Mouse (Mus musculus): ENCODE results near the gene Gm11733.
A peak's percentile ranks its signal among the peaks of the same experiment; 100 is the strongest.

Gene Gm11733

DNA sequence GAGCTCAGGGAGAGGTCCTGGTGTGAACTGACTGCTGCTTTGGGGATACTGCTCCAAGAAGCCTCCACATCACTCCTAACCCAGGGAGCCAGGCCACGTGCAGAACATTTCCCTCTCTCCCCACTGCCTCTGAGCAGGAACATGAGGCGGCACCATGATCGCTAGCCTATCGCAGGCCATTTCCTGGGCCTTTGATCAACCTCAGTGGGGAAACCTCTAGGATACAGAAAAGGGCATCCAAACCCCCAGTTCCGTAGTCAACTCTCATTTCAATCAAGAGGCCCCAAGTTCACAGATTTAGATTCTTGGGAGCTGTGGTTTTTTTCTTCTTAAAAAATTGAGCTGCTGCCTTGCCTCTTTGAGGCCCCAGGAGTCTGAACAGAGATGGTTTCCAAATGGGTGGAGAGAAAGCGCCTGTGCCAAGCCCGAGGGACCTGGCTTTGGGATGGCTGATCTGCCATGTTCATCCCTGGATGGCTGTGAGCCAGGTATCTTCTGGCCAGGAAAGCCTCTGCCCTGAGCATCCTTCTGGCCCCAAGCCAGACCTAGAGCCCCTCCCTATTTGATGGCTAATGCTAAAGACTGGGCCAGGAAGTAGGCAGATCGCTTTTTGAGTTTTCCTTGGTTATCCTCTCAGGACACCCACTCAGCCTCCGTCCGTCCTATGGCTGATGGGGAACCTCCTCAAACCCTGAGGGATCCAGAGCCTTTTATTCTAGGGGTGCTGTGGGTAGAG lies 5.7 kb upstream of the Gm11733 start:
- no peak for DNase-seq (ENCODE audit: low spot score)

DNA sequence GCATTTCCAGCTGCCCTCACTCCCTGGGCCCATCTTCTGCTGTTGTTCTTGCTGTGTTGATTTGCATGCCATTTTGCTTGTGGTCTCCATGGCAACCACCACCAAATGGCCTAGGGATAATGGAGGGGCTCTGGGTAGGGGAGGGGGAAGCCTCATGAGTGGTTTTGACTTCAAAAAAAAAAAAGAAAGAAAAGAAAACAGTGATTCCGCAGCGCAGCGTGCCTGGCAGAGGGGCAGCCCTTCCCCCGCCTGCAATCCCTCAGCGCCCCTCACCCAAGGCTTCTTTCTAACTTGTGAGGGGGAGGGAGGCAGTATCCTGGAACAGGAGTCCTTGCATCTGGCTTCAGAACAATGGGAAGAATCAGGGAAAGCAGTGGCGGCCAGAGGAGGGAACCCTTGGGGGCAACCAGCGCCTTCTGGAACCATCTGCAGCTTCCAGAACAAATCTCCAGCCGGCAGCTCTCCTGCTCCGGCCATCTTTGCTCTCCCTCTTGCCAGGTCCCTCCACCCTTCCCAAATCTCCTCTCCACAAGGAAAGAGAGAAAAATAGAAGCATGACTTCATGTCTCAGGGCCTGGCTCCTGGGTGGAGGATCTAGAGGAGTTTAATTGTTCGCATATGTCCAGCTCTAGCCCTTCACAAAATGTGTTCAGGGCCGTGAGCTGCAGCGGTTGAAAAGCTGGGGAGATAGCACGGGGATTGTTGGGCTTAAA lies 5.0 kb upstream of the Gm11733 start:
- no peak for DNase-seq (ENCODE audit: low spot score)

- no peak for DNase-seq (ENCODE audit: low spot score)
These were observed 4.4 kb upstream of the Gm11733 start for GRCm38 (mm10) chr11:117479746-117480145.

DNA sequence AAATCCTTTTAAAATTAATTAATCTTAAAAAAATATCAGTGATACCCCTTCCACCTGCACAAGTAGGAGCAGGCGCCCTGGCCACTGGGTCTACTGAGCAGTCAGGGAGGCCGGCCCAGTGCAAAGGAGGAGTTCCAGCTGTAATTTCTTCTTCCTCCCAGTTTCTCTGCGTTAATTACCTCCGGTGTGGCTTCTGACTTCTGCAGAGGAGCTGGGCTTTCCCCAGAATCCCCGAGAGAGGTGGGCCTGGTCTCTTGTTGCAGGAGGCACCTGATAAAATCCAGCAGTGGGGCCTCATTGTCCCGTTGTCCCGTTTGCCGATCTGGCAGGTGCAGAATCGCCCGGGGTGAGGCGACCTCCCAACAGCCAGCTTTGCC lies 1.9 kb upstream of the Gm11733 start:
- no peak for DNase-seq (ENCODE audit: low spot score)

- DNase-seq (ENCODE audit: low spot score): no peak
These were observed 1.3 kb upstream of the Gm11733 start for GRCm38 (mm10) chr11:117482677-117483511.

- DNase-seq (ENCODE audit: low spot score): no peak
These were observed 7.4 kb downstream of the Gm11733 start for GRCm38 (mm10) chr11:117491408-117492208.

- DNase-seq (ENCODE audit: low spot score): no peak
These were observed 8.0 kb downstream of the Gm11733 start for GRCm38 (mm10) chr11:117492209-117492505.

- no peak for DNase-seq (ENCODE audit: low spot score)
These were observed 12.6 kb downstream of the Gm11733 start for GRCm38 (mm10) chr11:117496812-117497211.

DNA sequence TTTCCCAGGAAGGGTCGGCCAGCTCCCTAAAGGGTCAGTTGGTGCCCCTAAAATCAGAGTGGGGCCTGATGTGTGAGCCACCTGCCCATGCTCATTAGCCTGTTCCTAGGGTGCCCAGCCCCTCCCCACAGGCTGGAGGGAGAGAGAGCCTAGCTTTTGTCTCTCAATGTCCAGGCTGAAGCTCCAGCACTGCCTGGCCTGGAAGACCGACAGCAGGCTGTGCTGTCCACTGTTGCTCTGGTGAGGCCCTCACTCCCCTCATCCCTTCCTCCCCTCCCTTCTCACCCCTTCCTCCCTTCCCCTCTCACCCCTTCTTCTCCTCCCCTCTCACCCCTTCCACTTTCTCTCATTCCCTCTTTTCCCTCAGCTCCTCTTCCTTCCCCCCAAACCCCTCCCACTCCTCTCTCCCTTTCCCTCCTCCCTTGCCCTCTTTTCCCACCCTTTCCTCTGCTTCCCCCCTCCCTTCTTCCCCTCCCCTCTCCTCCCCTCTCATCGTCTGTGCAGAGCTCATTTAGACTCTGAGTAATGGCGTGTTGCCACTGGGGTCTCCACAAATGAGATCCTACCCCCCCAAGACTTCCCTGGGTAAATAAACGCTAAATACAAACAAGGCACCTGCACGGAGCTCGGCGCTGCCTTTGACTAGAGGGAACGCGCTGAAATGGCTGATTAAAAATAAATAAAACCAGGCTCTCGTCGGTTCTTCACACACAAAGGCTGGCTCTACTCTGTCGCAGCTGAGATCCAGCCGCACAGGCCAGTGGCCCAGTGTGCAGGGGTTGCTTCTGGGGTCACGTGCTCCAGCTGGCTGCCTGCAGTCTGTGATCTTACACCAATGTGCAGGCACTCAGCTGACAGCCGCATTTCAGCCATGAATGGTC lies 13.3 kb downstream of the Gm11733 start:
- DNase-seq (ENCODE audit: low spot score): no peak

- DNase-seq (ENCODE audit: low spot score): no peak
These were observed 14.0 kb downstream of the Gm11733 start for GRCm38 (mm10) chr11:117498137-117498511.

GRCm38 (mm10) chr11:117508972-117509371 lies 24.8 kb downstream of the Gm11733 start:
- DNase-seq (ENCODE audit: low spot score): no peak

- DNase-seq (ENCODE audit: low spot score): peak; percentile 16
These were observed 31.7 kb downstream of the Gm11733 start for GRCm38 (mm10) chr11:117515718-117516421.

GRCm38 (mm10) chr11:117516422-117516796 lies 32.2 kb downstream of the Gm11733 start:
- no peak for DNase-seq (ENCODE audit: low spot score)

GRCm38 (mm10) chr11:117521906-117522780 lies 38.0 kb downstream of the Gm11733 start:
- DNase-seq (ENCODE audit: low spot score): no peak

GRCm38 (mm10) chr11:117522879-117523519 lies 38.8 kb downstream of the Gm11733 start:
- peak; percentile 11 for DNase-seq (ENCODE audit: low spot score)

DNA sequence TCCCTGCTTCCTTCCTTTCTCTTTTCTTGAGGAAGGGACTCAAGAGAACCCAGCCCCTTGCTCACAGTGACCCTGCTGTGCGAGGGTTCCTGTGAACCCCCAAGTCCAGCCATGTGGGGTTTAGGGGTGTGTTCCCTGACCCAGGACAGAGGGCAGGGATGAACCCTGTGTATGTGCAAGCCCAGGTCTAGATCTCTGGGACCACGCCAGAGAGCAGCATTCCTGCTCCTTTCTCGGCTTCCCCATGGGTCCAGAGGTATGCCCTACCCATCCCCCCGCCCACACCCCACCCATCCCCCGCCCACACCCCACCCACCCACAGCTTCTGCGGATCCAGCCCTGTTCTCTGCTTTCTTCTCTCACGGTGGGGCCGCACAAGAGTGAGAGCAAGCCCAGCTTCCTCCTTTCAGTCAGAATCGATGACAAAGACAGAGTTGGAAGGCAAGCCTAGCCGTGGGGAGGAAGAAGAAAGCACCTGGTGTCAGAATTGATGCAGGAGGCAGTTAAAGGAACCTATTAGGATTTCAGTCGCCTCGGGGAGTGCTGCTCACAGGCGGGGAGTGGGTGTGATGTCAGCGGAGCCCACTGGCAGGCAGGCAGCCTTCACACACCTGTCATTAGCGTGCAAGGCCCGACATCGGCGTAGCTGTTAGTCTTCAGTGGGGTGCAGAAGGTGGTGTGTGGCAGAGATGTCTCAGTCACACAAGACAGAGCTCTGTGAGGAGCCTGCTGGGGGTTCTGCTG lies 41.6 kb downstream of the Gm11733 start:
- no peak for DNase-seq (ENCODE audit: low spot score)

- DNase-seq (ENCODE audit: low spot score): no peak
These were observed 48.2 kb downstream of the Gm11733 start for GRCm38 (mm10) chr11:117532374-117532773.

GRCm38 (mm10) chr11:117534912-117535311 lies 50.7 kb downstream of the Gm11733 start:
- peak; percentile 46 for DNase-seq (ENCODE audit: low spot score)
